Mouse (Mus musculus): ENCODE measurements around the gene Prss56.

Gene Prss56

GRCm38 (mm10) chr1:87227160-87227550, 44.0 kb downstream of the Prss56 start:
- no peak for DNase-seq (ENCODE audit: extremely low spot score, low spot score)

DNA sequence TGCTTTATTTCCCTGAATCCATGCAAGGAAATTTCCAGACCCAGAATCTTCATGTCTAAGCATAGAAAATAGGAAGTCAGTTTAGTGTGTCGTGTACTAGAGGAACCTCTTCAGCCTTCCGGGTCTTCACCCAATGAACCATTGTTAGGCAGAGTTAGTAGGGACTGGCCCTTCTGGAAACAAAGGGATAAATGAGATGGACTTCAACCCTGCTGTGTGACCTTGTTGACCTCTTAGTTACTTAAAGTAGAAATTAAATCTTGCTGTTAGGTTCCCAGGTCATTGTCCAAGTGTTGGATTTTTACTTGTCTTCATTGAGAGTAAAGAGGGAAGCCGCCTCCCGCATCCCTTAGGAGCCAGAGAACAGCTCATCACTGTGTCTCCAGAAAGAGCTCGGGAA, 47.5 kb downstream of the Prss56 start:
- no peak for DNase-seq (ENCODE audit: extremely low spot score, low spot score)

DNA sequence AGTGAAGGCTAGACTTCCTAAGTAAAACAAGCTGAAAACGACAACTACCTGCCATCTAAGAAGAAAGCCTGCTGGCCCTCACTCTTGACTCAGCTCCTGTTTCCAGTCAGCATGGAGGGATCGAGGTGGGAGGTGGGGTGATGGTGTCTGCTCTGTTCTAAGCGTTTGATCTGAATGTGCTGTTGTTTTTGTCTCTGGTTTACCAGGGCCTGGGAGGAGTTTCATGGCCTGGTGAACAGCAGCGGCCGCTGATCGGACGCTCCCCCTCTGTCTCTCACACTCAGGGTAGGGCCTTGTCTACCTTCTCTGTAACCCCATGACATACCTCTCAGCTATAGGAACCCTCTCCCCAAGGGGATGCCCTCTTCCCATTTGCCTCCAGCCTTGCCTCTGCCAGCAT, 49.1 kb downstream of the Prss56 start:
- DNase-seq (ENCODE audit: extremely low spot score, low spot score), result no peak
